Mouse (Mus musculus): ENCODE data around the gene Gpr37l1.
"Not testable (repeated sequence)": the region's sequence is repeated elsewhere in the genome, so short reads cannot be mapped to it uniquely, and the experiment has no call there.

Gene Gpr37l1

GRCm38 (mm10) chr1:135167435-135167834 lies at the start of gene Gpr37l1:
Gpr37l1 (minus strand) TSS chr1:135167681.
- DNase-seq (ENCODE audit: low spot score), result no peak

- no peak for DNase-seq (ENCODE audit: low spot score)
These were observed 46.5 kb upstream of the Gpr37l1 start for GRCm38 (mm10) chr1:135213772-135214640.

- no peak for DNase-seq (ENCODE audit: low spot score)
These were observed 42.9 kb upstream of the Gpr37l1 start for GRCm38 (mm10) chr1:135210421-135210820.

GRCm38 (mm10) chr1:135208716-135209115 lies 41.2 kb upstream of the Gpr37l1 start:
- DNase-seq (ENCODE audit: low spot score), result no peak

- DNase-seq (ENCODE audit: low spot score), result no peak
These were observed 39.3 kb upstream of the Gpr37l1 start for GRCm38 (mm10) chr1:135206586-135207339.

GRCm38 (mm10) chr1:135205257-135205656 lies 37.8 kb upstream of the Gpr37l1 start:
- no peak for DNase-seq (ENCODE audit: low spot score)

GRCm38 (mm10) chr1:135204196-135205126 lies 37.0 kb upstream of the Gpr37l1 start:
- DNase-seq (ENCODE audit: low spot score), result no peak

GRCm38 (mm10) chr1:135200400-135200799 lies 32.9 kb upstream of the Gpr37l1 start:
- no peak for DNase-seq (ENCODE audit: low spot score)

- peak; percentile 66 for DNase-seq (ENCODE audit: low spot score)
These were observed 31.7 kb upstream of the Gpr37l1 start for GRCm38 (mm10) chr1:135199014-135199819.

- no peak for DNase-seq (ENCODE audit: low spot score)
These were observed 30.9 kb upstream of the Gpr37l1 start for GRCm38 (mm10) chr1:135198412-135198811.

- DNase-seq (ENCODE audit: low spot score), result no peak
These were observed 28.5 kb upstream of the Gpr37l1 start for GRCm38 (mm10) chr1:135195907-135196440.

- not testable (repeated sequence) for DNase-seq (ENCODE audit: low spot score)
These were observed 26.9 kb upstream of the Gpr37l1 start for GRCm38 (mm10) chr1:135194335-135194734.

- no peak for DNase-seq (ENCODE audit: low spot score)
These were observed 21.7 kb upstream of the Gpr37l1 start for GRCm38 (mm10) chr1:135189186-135189585.

GRCm38 (mm10) chr1:135188197-135188596 lies 20.7 kb upstream of the Gpr37l1 start:
- no peak for DNase-seq (ENCODE audit: low spot score)

GRCm38 (mm10) chr1:135187016-135187415 lies 19.5 kb upstream of the Gpr37l1 start:
- DNase-seq (ENCODE audit: low spot score), result not testable (repeated sequence)

GRCm38 (mm10) chr1:135186427-135186826 lies 18.9 kb upstream of the Gpr37l1 start:
- DNase-seq (ENCODE audit: low spot score), result no peak

GRCm38 (mm10) chr1:135185936-135186335 lies 18.5 kb upstream of the Gpr37l1 start:
- DNase-seq (ENCODE audit: low spot score), result no peak

- DNase-seq (ENCODE audit: low spot score), result no peak
These were observed 16.6 kb upstream of the Gpr37l1 start for GRCm38 (mm10) chr1:135183941-135184570.

- no peak for DNase-seq (ENCODE audit: low spot score)
These were observed 16.0 kb upstream of the Gpr37l1 start for GRCm38 (mm10) chr1:135183448-135183847.

- DNase-seq (ENCODE audit: low spot score), result no peak
These were observed 15.5 kb upstream of the Gpr37l1 start for GRCm38 (mm10) chr1:135182975-135183374.
